ENCODE assay signal across 8 mouse cellular contexts in the genomic region with DNA sequence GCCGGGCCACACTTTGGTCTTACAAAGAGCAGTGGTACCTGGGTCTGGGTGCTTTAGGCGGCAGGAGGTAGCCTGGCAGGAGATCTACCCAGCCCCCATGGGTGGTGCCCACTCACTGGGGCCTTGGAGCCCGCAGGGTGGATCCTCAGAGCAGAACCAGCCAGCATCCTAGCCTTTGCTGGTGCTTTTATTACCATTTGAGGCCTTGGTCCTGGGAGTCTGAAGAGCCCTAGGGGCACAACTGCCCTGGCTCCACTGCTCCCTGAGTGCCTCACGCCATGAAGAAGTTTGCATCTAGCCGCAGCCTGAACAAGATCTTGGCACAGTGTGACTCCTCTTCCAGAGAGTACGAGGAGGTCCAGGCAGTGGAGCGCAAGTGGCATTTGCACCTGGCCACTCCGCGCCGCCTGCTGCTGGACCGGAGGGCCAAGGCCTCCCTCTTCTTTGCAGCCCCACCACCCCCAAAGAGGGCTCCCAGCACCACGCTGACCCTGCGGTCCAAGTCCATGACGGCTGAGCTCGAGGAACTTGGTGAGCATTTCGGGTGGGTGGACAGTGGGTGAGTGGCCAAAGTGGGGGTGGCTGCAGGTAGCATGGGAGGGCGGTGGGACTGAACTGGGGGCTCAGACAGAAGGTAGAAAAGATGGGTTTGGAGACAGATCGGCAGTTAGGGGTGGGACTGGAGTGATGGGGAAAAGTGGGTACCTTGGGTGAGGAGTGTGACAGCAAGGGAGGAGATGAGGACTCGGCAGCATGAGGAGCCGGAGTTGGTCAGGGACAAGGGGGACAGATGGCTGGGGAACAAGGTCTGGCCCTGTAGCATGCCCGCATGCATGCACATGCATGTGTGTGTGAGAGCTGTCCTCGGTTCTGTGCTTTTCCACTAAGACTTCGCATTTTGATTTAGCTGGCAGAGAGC. TPM values are rescaled to one million over a fixed set of nuclear protein-coding genes. Genes with fewer than 3 reads are reported as not detected.
DNase-seq lines count a peak whose midpoint lies in the region; ATAC-seq and TF ChIP-seq lines count a peak whose summit lies in the region.

No protein-coding gene starts in this region.

- no peaks in the 10 kb centered on the region for H3K4me1 ChIP-seq in kidney, postnatal 0 days (replicated peaks; ENCODE audit: insufficient read depth, low read length)
- peaks cover 9% of the 10 kb centered on the region for H3K4me1 ChIP-seq in cortical plate, adult 2 months (ENCODE audit: control insufficient read depth, insufficient read depth, low read length)
- H3K4me1 ChIP-seq in hindbrain, embryonic 16.5 days (ENCODE audit: control insufficient read depth, insufficient read depth, low read depth, low read length), result peaks cover 19% of the 10 kb centered on the region
- peaks cover 24% of the 10 kb centered on the region for H3K4me1 ChIP-seq in neural tube, embryonic 14.5 days (ENCODE audit: control insufficient read depth, insufficient read depth, low read length)

- no peaks in the 10 kb centered on the region for H3K27me3 ChIP-seq in kidney, postnatal 0 days (ENCODE audit: insufficient read depth, low read length)
- no peaks in the 10 kb centered on the region for H3K27me3 ChIP-seq in hindbrain, embryonic 16.5 days (replicated peaks; ENCODE audit: control insufficient read depth, insufficient read depth, low read length)
- no peaks in the 10 kb centered on the region for H3K27me3 ChIP-seq in neural tube, embryonic 14.5 days (ENCODE audit: control insufficient read depth, insufficient read depth, low read length)

- H3K36me3 ChIP-seq in kidney, postnatal 0 days (ENCODE audit: insufficient read depth, low read length), result no peaks in the 10 kb centered on the region
- H3K36me3 ChIP-seq in hindbrain, embryonic 16.5 days (ENCODE audit: control insufficient read depth, insufficient read depth, low read length), result no peaks in the 10 kb centered on the region
- no peaks in the 10 kb centered on the region for H3K36me3 ChIP-seq in neural tube, embryonic 14.5 days (ENCODE audit: control insufficient read depth, insufficient read depth, low read length)

- no peaks in the 10 kb centered on the region for H3K9me3 ChIP-seq in kidney, postnatal 0 days (replicated peaks; ENCODE audit: low read length)
- H3K9me3 ChIP-seq in hindbrain, embryonic 16.5 days (ENCODE audit: control insufficient read depth, low read length), result no peaks in the 10 kb centered on the region
- no peaks in the 10 kb centered on the region for H3K9me3 ChIP-seq in neural tube, embryonic 14.5 days (ENCODE audit: control insufficient read depth, low read length)

- ATAC-seq in kidney, postnatal 0 days (replicated peaks; ENCODE audit: low FRiP score, low read depth), result no peak
- ATAC-seq in hindbrain, embryonic 16.5 days, result peak; percentile 34; the same call in 1 of the 2 replicates
- peak; percentile 62 for ATAC-seq in neural tube, embryonic 14.5 days (ENCODE audit: low read depth)

- TF ChIP-seq POLR2A in cortical plate, adult 2 months (IDR thresholded peaks at IDR 0.05; ENCODE audit: extremely low read depth, insufficient read depth, low read length), result no peak

- WGBS in kidney, postnatal 0 days, result 77% methylated on average over 23 of the region's 23 CpGs
- WGBS in hindbrain, embryonic 16.5 days, result 64% methylated on average over 23 of the region's 23 CpGs
- 67% methylated on average over 23 of the region's 23 CpGs for WGBS in neural tube, embryonic 14.5 days

- no peak for DNase-seq in kidney, postnatal 0 days (ENCODE audit: low spot score)
- no peak for DNase-seq in kidney, postnatal 36 days
- DNase-seq in gastrocnemius, postnatal 36 days, result no peak
- DNase-seq in embryo, embryonic 9.5 days (ENCODE audit: extremely low spot score), result no peak
- DNase-seq in gastrocnemius, adult 8-10 months (ENCODE audit: low spot score in 2 of 2), result no peak

- intact Hi-C loops in gastrocnemius, postnatal 36 days (cut with DNase I), result loop anchor here (10.0 kb wide), 1 partner anchor 188 kb away; no protein-coding TSS in a partner anchor

- TF ChIP-seq CTCF in kidney, postnatal 0 days (IDR thresholded peaks at IDR 0.05; ENCODE audit: low read depth), result no peak
- TF ChIP-seq CTCF in cortical plate, adult 2 months (IDR thresholded peaks at IDR 0.05; ENCODE audit: extremely low read depth, insufficient read depth, low read length), result no peak

- no peak overlapping the region for H3K9ac ChIP-seq in kidney, postnatal 0 days (ENCODE audit: low read depth, low read length)
- H3K9ac ChIP-seq in hindbrain, embryonic 16.5 days (ENCODE audit: low read depth, low read length), result peak overlapping the region; percentile 59
- peak overlapping the region; percentile 59 for H3K9ac ChIP-seq in neural tube, embryonic 14.5 days (replicated peaks; ENCODE audit: low read depth, low read length)

- no peak overlapping the region for H3K4me3 ChIP-seq in kidney, postnatal 0 days (replicated peaks; ENCODE audit: low read depth, low read length)
- H3K4me3 ChIP-seq in cortical plate, adult 2 months (ENCODE audit: insufficient read depth, low read length), result peak overlapping the region; percentile 51
- H3K4me3 ChIP-seq in hindbrain, embryonic 16.5 days (ENCODE audit: low read length), result peak overlapping the region; percentile 38
- H3K4me3 ChIP-seq in neural tube, embryonic 14.5 days (ENCODE audit: low read depth, low read length), result peak overlapping the region; percentile 42

- no peak overlapping the region for H3K27ac ChIP-seq in kidney, postnatal 0 days
- H3K27ac ChIP-seq in cortical plate, adult 2 months (ENCODE audit: insufficient read depth, low read length), result peak overlapping the region; percentile 90
- H3K27ac ChIP-seq in hindbrain, embryonic 16.5 days (ENCODE audit: low read depth, low read length), result peak overlapping the region; percentile 80
- H3K27ac ChIP-seq in neural tube, embryonic 14.5 days (ENCODE audit: low read depth, low read length), result peak overlapping the region; percentile 83

- H3K4me2 ChIP-seq in kidney, postnatal 0 days (ENCODE audit: low read length), result peak overlapping the region; percentile 15; the same call in 1 of the 2 replicates
- peak overlapping the region; percentile 56 for H3K4me2 ChIP-seq in hindbrain, embryonic 16.5 days (ENCODE audit: low read length)
- peak overlapping the region; percentile 81 for H3K4me2 ChIP-seq in neural tube, embryonic 14.5 days (ENCODE audit: low read depth, low read length)

RNA-seq across cellular contexts. Expression of a gene that starts 33.8 kb away (rescaled TPM):
- 1.0 and 1.2 TPM in 2 replicates for polyA plus RNA-seq in kidney, postnatal 0 days (2015; fragmentation: Nextera tagmentation; extraction: Ambion mirVana)
- 98.8 and 99.7 TPM in 2 replicates for polyA plus RNA-seq in cortical plate, adult 2 months (2012; rRNA removed)
- 7.7 and 8.4 TPM in 2 replicates for polyA plus RNA-seq in hindbrain, embryonic 16.5 days (2015; fragmentation: Nextera tagmentation; extraction: Ambion mirVana)
- polyA plus RNA-seq in neural tube, embryonic 14.5 days (2014; fragmentation: Nextera tagmentation; extraction: Ambion mirVana), result 7.4 and 10.1 TPM in 2 replicates
- total RNA-seq in gastrocnemius, postnatal 36 days (2021), result 10 to 100 TPM; 14.4 to 15.5 TPM
- total RNA-seq in gastrocnemius, adult 8-10 months (2022), result 10 to 100 TPM in 2 of 4 experiments, 1 to 10 TPM in 2; 5.9 to 11.7 (median 8.8) TPM

RNA-seq across cellular contexts. Expression of a gene that starts 34.9 kb away (rescaled TPM):
- polyA plus RNA-seq in kidney, postnatal 0 days (2015; fragmentation: Nextera tagmentation; extraction: Ambion mirVana), result not detected in 2 replicates
- polyA plus RNA-seq in cortical plate, adult 2 months (2012; rRNA removed), result 3.2 and 4.4 TPM in 2 replicates
- polyA plus RNA-seq in hindbrain, embryonic 16.5 days (2015; fragmentation: Nextera tagmentation; extraction: Ambion mirVana), result 0.75 and 0.93 TPM in 2 replicates
- polyA plus RNA-seq in neural tube, embryonic 14.5 days (2014; fragmentation: Nextera tagmentation; extraction: Ambion mirVana), result 2.0 and 2.6 TPM in 2 replicates
- under 1 TPM; 0.28 to 0.30 TPM for total RNA-seq in gastrocnemius, postnatal 36 days (2021)
- total RNA-seq in gastrocnemius, adult 8-10 months (2022), result under 1 TPM in 1 of 4 experiments, not detected in 3; 0.51 TPM

RNA-seq across cellular contexts. Expression of a gene that starts 56.0 kb away (rescaled TPM):
- polyA plus RNA-seq in kidney, postnatal 0 days (2015; fragmentation: Nextera tagmentation; extraction: Ambion mirVana), result 13.0 and 13.9 TPM in 2 replicates
- 39.9 and 40.2 TPM in 2 replicates for polyA plus RNA-seq in cortical plate, adult 2 months (2012; rRNA removed)
- 35.4 and 37.3 TPM in 2 replicates for polyA plus RNA-seq in hindbrain, embryonic 16.5 days (2015; fragmentation: Nextera tagmentation; extraction: Ambion mirVana)
- 17.3 and 18.9 TPM in 2 replicates for polyA plus RNA-seq in neural tube, embryonic 14.5 days (2014; fragmentation: Nextera tagmentation; extraction: Ambion mirVana)
- total RNA-seq in gastrocnemius, postnatal 36 days (2021), result 1 to 10 TPM; 3.0 to 3.8 TPM
- 1 to 10 TPM; 1.7 to 3.9 (median 2.8) TPM for total RNA-seq in gastrocnemius, adult 8-10 months (2022)

RNA-seq across cellular contexts. Expression of a gene that starts 58.5 kb away (rescaled TPM):
- polyA plus RNA-seq in kidney, postnatal 0 days (2015; fragmentation: Nextera tagmentation; extraction: Ambion mirVana), result 38.0 and 39.8 TPM in 2 replicates
- polyA plus RNA-seq in cortical plate, adult 2 months (2012; rRNA removed), result 96.6 and 101 TPM in 2 replicates
- 81.8 and 91.8 TPM in 2 replicates for polyA plus RNA-seq in hindbrain, embryonic 16.5 days (2015; fragmentation: Nextera tagmentation; extraction: Ambion mirVana)
- 80.3 and 99.6 TPM in 2 replicates for polyA plus RNA-seq in neural tube, embryonic 14.5 days (2014; fragmentation: Nextera tagmentation; extraction: Ambion mirVana)
- 1 to 10 TPM; 1.8 to 3.1 TPM for total RNA-seq in gastrocnemius, postnatal 36 days (2021)
- total RNA-seq in gastrocnemius, adult 8-10 months (2022), result 1 to 10 TPM; 2.2 to 3.0 (median 2.6) TPM

Comparison
In these comparisons a context has a peak if more than half of its experiments do, and no peak if none do; other contexts are left out.
1. H3K4me2 ChIP-seq: peak in every context shown above with its lines; median percentile 81 in neural tube, embryonic 14.5 days; 56 in hindbrain, embryonic 16.5 days; 15 in kidney, postnatal 0 days.